Mouse (Mus musculus) bone marrow, adult 2 months (tissue): ENCODE results near the gene Trpm8. TPM values are rescaled to one million over a fixed set of nuclear protein-coding genes. Genes with fewer than 3 reads are reported as not detected.

Experiments
- H3K27ac ChIP-seq: fragments of 200-500 bp; 2 replicates; pipeline ENCODE4 v1.5.1; 2012; ENCODE audit warnings: low read depth, mild to moderate bottlenecking, control low read depth, inconsistent platforms, low read length; ENCODE audit not compliant: control insufficient read depth, poor library complexity, insufficient read depth
- H3K4me1 ChIP-seq: fragments of 200-500 bp; 2 replicates; pipeline ENCODE4 v1.6.1; 2011; ENCODE audit warnings: low read length; ENCODE audit not compliant: control insufficient read depth, insufficient read depth
- H3K4me3 ChIP-seq: fragments of 200-500 bp; replicated peaks from 2 replicates; pipeline ENCODE3; 2011; ENCODE audit warnings: mild to moderate bottlenecking, low read depth, low read length, control low read depth; ENCODE audit not compliant: control insufficient read depth
- CTCF ChIP-seq: fragments of 200-500 bp; IDR thresholded peaks from 2 replicates; pipeline ENCODE4 v1.5.1; 2011; ENCODE audit warnings: low read length, control low read depth; ENCODE audit not compliant: control insufficient read depth, insufficient read depth
- POLR2A ChIP-seq: fragments of 200-500 bp; IDR thresholded peaks from 2 replicates; pipeline ENCODE4 v1.6.1; 2011; ENCODE audit warnings: low read depth, mild to moderate bottlenecking, control low read depth, low read length, borderline replicate concordance; ENCODE audit not compliant: control insufficient read depth
- WGBS: fragments of 180-500 bp; shearing (Covaris S2); methylation state at CpG from one replicate; pipeline ENCODE4 v1.1.7; 2018; 5-methylcytosine and 5-hydroxymethylcytosine counted together
- polyA plus RNA-seq: library from polyadenylated mRNA; stranded (reverse); fragments of >200 nt; gene quantifications from 2 replicates; pipeline ENCODE4 v1.2.4, GENCODE M21; 2011; ENCODE audit warnings: low replicate concordance; ENCODE audit not compliant: missing spikeins, insufficient read depth, insufficient read length

Gene Trpm8
- polyA plus RNA-seq, 1 experiment, result not detected

GRCm38 (mm10) chr1:88378446-88378845 is 101.0 kb downstream of the Trpm8 start:
- 83% methylated on average over 1 of the region's 1 CpGs for WGBS
- TF ChIP-seq CTCF (no peak), POLR2A (no peak)
- no peak overlapping the region for H3K27ac ChIP-seq
- no peaks in the 10 kb centered on the region for H3K4me1 ChIP-seq
- H3K4me3 ChIP-seq, result no peak overlapping the region

- H3K27ac ChIP-seq, result no peak overlapping the region
- TF ChIP-seq CTCF, result no peak
- no peak for TF ChIP-seq POLR2A
- H3K4me1 ChIP-seq, result no peaks in the 10 kb centered on the region
- WGBS, result 76% methylated on average over 4 of the region's 4 CpGs
- H3K4me3 ChIP-seq, result no peak overlapping the region
These were observed 114.2 kb downstream of the Trpm8 start for GRCm38 (mm10) chr1:88391632-88392031.

GRCm38 (mm10) chr1:88393321-88393720 is 115.9 kb downstream of the Trpm8 start:
- Histone ChIP-seq H3K4me3 (no peak overlapping the region), H3K27ac (no peak overlapping the region), H3K4me1 (no peaks in the 10 kb centered on the region)
- WGBS, result 78% methylated on average over 5 of the region's 5 CpGs
- TF ChIP-seq POLR2A, result no peak
- no peak for TF ChIP-seq CTCF

- no peaks in the 10 kb centered on the region for H3K4me1 ChIP-seq
- TF ChIP-seq POLR2A (no peak), CTCF (no peak)
- no peak overlapping the region for H3K4me3 ChIP-seq
- H3K27ac ChIP-seq, result no peak overlapping the region
- 78% methylated on average over 3 of the region's 3 CpGs for WGBS
These were observed 125.9 kb downstream of the Trpm8 start for GRCm38 (mm10) chr1:88403378-88403777.

GRCm38 (mm10) chr1:88406078-88406806 is 128.8 kb downstream of the Trpm8 start:
- H3K27ac ChIP-seq, result no peak overlapping the region
- H3K4me3 ChIP-seq, result no peak overlapping the region
- 61% methylated on average over 12 of the region's 12 CpGs for WGBS
- no peaks in the 10 kb centered on the region for H3K4me1 ChIP-seq
- TF ChIP-seq CTCF (no peak), POLR2A (no peak)

DNA sequence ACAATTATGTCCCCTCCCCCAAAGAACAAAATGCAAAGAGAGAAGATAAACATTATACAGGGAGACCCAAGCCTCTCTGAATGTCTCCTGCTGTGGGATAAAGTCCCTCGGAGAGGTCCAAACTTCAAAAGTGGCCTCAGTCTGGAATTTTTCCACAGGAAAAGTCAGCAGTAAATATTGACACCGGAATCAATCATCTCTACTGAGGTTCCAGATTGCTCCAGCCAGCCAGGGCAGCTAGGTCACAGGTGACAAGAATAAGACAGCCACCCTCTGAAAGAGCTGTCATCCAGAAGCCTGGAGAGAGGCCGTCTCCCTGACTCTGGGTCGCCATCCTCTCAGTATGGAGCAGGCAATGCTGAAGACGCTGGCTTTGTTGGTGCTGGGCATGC is 129.3 kb downstream of the Trpm8 start, which contains the start of gene Spp2:
Spp2 (plus strand) TSS at position 155 of the 392 bp plus-strand sequence.
- H3K27ac ChIP-seq, result no peak within 1 kb of the TSS
- 72% methylated on average over 5 of the region's 5 CpGs for WGBS
- TF ChIP-seq CTCF (no peak), POLR2A (no peak)
- no peaks in the 10 kb centered on the region for H3K4me1 ChIP-seq
- H3K4me3 ChIP-seq, result no peak within 1 kb of the TSS

DNA sequence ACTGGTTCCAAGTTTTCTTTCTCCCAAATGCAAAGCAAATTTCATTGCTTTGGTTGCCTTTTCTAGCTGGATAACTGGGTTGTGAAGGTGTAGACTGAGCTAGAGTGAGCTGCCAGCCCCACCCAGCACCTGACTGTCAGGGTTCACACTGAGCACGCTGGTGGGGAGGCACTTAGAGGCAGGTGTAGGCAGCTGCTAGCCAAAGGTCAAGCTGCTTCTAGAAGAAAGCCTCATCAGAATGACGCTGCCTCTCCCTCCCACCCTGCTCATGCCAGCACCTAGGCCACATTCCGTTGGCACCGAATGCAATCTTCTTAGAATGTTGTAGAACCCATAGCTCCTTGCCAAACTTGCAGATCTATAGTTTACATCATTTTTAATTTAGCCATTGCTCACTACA is 130.9 kb downstream of the Trpm8 start:
- no peak overlapping the region for H3K27ac ChIP-seq
- TF ChIP-seq CTCF, result no peak
- TF ChIP-seq POLR2A, result no peak
- H3K4me1 ChIP-seq, result no peaks in the 10 kb centered on the region
- 75% methylated on average over 4 of the region's 4 CpGs for WGBS
- H3K4me3 ChIP-seq, result no peak overlapping the region

- 87% methylated on average over 5 of the region's 5 CpGs for WGBS
- no peak overlapping the region for H3K4me3 ChIP-seq
These were observed 134.6 kb downstream of the Trpm8 start for GRCm38 (mm10) chr1:88412013-88412412.

GRCm38 (mm10) chr1:88418943-88419342 is 141.5 kb downstream of the Trpm8 start:
- H3K4me1 ChIP-seq, result no peaks in the 10 kb centered on the region
- WGBS, result 69% methylated on average over 2 of the region's 2 CpGs
- TF ChIP-seq CTCF (no peak), POLR2A (no peak)
- no peak overlapping the region for H3K4me3 ChIP-seq
- H3K27ac ChIP-seq, result no peak overlapping the region

More at GRCm38 (mm10) chr1:88412013-88412412, 134.6 kb downstream of the Trpm8 start:
- Histone ChIP-seq H3K27ac (no peak overlapping the region), H3K4me1 (no peaks in the 10 kb centered on the region)
- no peak for TF ChIP-seq POLR2A
- TF ChIP-seq CTCF, result no peak
